Mouse (Mus musculus) bone marrow macrophage, adult 2 months (primary cell): Measurements from ENCODE around the gene Gjd3. TPM values are rescaled to one million over a fixed set of nuclear protein-coding genes. Genes with fewer than 3 reads are reported as not detected.

Experiments used
- H3K27ac ChIP-seq: 2 replicates; pipeline ENCODE4 v1.5.1; 2012; ENCODE audit warnings: low read depth, low read length; ENCODE audit not compliant: insufficient read depth
- H3K4me1 ChIP-seq: 2 replicates; pipeline ENCODE4 v1.6.1; 2012; ENCODE audit warnings: low read length; ENCODE audit not compliant: control insufficient read depth, insufficient read depth
- H3K4me3 ChIP-seq: 2 replicates; pipeline ENCODE4 v1.5.1; 2012; ENCODE audit warnings: mild to moderate bottlenecking, low read length, moderate library complexity; ENCODE audit not compliant: insufficient read depth
- CTCF ChIP-seq: IDR thresholded peaks from 2 replicates; pipeline ENCODE4 v1.5.1; 2012; ENCODE audit warnings: low read depth, mild to moderate bottlenecking, low read length, moderate library complexity
- POLR2A ChIP-seq: IDR thresholded peaks from 2 replicates; pipeline ENCODE4 v1.6.1; 2012; ENCODE audit warnings: mild to moderate bottlenecking, low read depth, low read length, borderline replicate concordance
- polyA plus RNA-seq: library from polyadenylated mRNA; stranded (reverse); fragments of >200 nt; gene quantifications from 2 replicates; pipeline ENCODE4 v1.2.4, GENCODE M21; 2012; ENCODE audit not compliant: missing spikeins, insufficient read depth, insufficient read length

The Gjd3 gene
- polyA plus RNA-seq, 1 experiment = not detected

DNA sequence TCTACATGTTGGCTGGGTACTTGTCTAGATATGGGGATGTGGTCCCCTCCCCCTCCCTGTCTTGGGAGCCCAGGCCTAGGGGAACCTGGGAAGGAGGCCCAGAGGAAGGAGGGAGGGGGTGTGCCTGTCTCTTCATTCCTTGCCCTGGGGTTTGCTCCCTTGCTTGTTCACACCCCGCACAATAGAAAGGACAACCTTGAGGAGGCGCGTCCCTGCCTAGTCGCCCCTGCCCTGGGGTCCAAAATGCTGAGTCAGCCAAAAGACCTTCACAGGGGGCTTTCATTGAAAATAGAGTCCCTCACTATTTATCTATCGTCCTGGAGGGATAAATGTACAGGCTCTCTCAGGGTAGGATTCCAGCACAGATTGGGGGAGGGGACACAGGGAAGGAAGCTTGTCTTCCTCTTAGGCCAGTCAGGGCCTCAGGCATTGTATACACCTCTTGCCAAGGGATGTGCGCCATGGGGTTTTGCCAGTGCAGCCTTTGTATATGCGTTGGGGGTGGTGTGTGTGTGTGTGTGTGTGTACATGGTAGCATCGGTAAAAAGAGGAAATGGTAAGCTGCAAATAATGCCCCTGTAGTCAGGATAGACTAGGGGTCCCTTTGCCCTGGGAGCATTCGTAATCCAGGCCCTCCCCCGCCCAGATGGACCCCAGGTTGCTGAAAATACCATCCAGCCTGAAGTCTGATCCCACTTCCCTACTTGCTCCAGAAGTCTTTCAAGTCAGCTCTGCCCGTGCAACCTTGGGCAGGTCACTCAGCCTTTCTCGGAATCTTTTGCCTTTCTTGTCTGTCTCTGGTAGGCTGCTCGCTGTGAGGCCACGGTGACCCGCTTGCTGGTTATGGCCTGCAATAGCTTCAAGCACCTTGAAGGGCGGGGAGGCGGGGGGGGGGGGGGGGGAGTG is 27.8 kb downstream of the Gjd3 start:
- Histone ChIP-seq H3K27ac (no peak overlapping the region), H3K4me1 (peaks cover 53% of the 10 kb centered on the region), H3K4me3 (no peak overlapping the region)
- TF ChIP-seq CTCF = no peak
- TF ChIP-seq POLR2A = no peak

DNA sequence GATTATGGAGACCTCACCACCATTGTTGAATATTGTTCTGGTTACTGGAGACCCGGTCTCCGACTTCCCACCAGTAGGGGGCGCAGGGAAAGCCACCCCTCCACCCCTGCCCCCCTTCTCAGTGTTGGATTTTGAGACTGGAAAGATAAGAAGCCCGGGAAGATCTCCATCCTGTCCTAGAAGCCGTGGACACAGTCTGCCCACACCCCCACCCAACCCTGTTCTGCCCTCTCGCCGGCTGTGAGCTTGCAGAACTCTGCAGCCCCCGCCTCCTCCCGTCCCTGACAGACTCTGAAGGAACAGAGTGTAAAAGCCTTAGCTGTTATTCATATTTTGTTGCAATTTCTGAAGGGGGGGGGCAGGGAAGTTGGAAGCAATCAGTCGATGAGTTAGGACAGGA is 28.4 kb downstream of the Gjd3 start:
- Histone ChIP-seq H3K27ac (no peak overlapping the region), H3K4me3 (no peak overlapping the region), H3K4me1 (peaks cover 60% of the 10 kb centered on the region)
- TF ChIP-seq POLR2A (no peak), CTCF (peak; percentile 90; the same call in 1 of the 2 replicates)

DNA sequence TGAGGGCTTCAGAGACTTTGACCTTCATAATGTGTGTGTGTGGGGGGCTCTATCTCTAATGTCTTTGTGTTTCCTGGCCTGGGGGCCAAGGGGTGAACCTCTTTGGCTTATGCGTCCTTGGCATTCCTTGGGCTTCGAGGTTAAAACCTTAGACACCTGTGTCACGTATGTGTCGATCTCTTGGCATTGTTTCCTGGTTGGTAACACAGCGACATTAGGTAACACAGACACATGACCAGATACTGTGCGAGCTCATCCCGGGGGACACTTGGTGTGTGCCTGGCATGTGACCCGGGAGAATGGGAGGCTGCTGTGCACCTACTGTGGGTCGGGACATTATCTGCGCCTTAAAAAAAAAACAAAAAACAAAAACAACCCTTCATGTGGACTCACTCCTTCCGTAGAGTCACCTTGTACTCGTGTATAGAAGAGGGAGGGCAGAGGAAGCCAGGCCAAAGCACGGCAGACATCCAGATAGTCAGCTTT is 28.9 kb downstream of the Gjd3 start:
- no peak overlapping the region for H3K27ac ChIP-seq

DNA sequence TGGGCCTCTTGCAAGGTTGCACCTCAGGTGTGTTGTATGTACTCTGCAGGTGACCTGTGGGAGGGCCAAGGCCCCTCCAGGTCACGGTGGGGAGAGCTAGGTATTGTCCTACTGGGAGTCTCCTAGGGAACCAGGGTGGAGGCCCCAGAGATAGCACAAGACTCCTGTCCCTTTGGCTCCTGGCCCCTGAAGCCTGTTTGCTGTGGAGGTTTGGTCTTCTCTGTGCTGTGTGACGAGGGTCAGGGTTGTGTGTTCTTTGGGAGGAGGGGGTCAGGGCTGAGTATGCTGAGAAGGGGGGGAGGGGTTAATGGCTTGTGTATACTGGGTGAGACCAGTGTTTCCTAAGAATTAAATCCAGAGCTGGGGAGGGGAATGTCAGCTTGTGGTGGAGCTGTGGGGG is 29.5 kb downstream of the Gjd3 start:
- TF ChIP-seq CTCF (no peak), POLR2A (no peak)

More for the DNA sequence above, 28.9 kb downstream of the Gjd3 start:
- TF ChIP-seq POLR2A (no peak), CTCF (no peak)
- Histone ChIP-seq H3K4me3 (no peak overlapping the region), H3K4me1 (peaks cover 62% of the 10 kb centered on the region)

DNA sequence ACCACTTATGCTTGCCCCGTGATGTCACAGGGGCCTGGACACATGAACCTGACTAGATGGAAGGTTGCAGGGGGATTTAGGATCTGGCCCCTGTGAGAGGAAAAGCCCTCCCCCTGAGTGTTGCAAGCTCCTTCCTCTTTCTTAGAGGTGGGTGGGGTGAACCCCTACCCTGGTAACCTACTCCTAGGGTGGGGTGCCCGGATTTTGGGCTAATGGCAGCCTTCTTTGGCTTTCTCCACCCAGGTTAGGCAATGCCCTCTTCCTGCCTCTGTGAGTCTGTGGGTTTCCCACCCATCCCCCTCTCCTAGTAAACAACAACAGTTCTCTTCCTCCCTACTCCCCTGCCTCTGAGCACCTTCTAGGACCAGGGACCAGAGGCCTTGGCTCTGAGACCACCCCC is 30.1 kb downstream of the Gjd3 start:
- Histone ChIP-seq H3K4me3 (no peak overlapping the region), H3K27ac (0 out of 2 replicates have a peak overlapping the region, but pooled peaks have one; percentile 6), H3K4me1 (peaks cover 66% of the 10 kb centered on the region)
- no peak for TF ChIP-seq POLR2A
- no peak for TF ChIP-seq CTCF

More for the DNA sequence above, 29.5 kb downstream of the Gjd3 start:
- no peak overlapping the region for H3K4me3 ChIP-seq
- H3K4me1 ChIP-seq = peaks cover 66% of the 10 kb centered on the region
- H3K27ac ChIP-seq = no peak overlapping the region

DNA sequence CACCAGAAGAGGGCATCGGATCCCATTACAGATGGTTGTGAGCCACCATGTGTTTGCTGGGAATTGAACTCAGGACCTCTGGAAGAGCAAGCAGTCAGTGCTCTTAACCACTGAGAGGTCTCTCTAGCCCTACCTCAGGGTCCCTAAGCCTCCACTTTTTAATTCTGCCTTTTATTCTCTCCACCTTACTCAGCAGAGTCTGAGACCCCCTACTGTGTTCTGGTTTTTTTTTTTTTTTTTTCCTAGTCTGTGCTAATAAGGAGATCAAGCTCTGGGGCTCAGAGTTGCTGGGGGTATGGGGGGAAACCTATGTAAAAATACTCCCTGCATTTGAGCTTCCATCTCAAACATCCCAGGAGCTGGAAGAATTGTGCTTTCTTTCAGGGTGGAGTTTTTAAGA is 30.7 kb downstream of the Gjd3 start:
- Histone ChIP-seq H3K4me1 (peaks cover 73% of the 10 kb centered on the region), H3K4me3 (no peak overlapping the region), H3K27ac (no peak overlapping the region)
- TF ChIP-seq POLR2A (no peak), CTCF (no peak)

DNA sequence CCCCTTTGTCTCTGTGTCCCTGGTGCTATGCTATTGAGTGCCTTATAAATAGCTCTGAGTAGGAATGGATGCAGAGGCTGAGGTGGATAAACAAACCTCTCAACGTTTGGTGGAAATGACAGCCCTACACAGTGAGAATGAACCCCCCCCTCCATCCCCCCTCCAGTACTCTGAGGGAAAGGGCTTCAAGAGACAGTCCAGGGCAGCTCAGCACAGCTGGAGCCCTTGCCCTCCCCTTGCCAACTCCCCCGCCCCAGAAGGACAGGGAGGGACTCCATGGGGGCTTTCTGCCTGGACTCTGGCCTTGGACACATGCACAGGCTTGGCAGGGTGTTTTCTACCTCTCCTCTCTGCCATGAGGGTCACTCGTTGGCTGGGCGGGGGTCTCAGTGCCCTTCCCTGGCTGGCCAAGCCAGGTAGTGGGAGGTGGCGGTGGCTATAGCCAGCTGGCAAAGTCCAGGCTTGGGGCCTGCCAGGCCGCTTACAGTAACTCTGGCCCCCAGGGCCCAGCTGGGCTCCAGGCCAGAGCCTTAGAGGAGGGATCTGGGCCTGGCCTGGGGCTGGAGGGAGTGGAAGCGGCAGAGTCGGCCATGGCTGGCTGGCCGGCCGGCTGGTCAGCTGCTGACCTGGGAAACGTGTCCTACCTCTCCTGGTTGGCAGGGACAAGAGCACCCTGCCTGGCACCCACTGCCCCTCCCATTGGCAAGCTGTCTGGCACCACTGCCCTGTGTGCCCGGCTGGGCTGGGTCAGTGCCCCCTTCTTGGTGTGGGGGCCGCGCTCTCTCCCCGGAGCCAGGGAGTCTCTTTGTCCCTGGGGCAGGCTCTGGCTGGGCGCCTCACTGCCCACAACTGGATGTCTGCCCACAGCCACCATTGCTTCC is 31.6 kb downstream of the Gjd3 start:
- TF ChIP-seq POLR2A (no peak), CTCF (no peak)
- H3K4me1 ChIP-seq = peaks cover 75% of the 10 kb centered on the region

DNA sequence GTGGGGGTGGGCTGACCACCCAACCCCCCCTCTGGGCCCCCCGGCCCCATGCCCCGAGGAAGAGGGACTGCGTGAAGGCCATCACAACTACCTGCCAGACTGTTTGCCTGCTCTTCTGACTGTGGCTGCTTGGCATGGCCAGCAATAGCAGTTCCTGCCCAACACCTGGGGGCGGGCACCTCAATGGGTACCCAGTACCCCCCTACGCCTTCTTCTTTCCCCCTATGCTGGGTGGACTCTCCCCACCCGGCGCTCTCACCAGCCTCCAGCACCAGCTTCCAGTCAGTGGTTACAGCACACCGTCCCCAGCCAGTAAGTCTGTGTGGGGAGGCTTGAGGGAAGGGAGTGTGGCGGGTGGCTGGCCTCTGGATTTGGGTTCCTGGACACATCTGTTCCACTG is 32.3 kb downstream of the Gjd3 start:
- H3K4me1 ChIP-seq = peaks cover 80% of the 10 kb centered on the region
- TF ChIP-seq POLR2A (no peak), CTCF (no peak)
- H3K27ac ChIP-seq = no peak overlapping the region
- no peak overlapping the region for H3K4me3 ChIP-seq

More for the DNA sequence above, 31.6 kb downstream of the Gjd3 start:
- Histone ChIP-seq H3K4me3 (no peak overlapping the region), H3K27ac (no peak overlapping the region)

DNA sequence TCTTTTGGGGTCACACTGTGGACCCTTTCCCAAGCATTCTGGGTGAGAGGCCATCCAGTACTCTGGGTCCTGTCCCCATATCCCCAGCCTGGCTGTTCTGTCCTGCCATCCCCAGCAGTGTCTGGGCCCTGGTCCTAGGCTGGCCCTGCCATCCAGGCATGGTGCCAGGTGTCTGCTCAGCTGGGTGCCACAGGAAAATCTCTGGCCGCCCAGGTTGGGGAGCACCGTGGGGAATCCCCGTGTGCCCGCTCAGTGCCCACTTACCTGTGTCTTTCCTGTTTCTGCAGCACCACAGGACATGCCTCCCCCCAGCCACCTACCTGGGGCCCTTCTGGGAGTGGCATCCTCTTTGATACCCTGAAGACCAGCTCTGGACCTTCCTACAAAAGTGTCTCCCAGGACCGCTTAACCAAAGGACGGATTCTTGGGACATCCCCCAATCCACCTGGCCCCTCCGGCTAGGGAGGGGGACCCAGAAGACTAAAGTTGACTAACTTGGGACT is 32.8 kb downstream of the Gjd3 start:
- Histone ChIP-seq H3K4me3 (no peak overlapping the region), H3K27ac (peak overlapping the region; percentile 43), H3K4me1 (peaks cover 80% of the 10 kb centered on the region)
- no peak for TF ChIP-seq CTCF
- TF ChIP-seq POLR2A = no peak
